Mouse (Mus musculus): ENCODE measurements around the gene Tmem59l. TPM values are rescaled to one million over a fixed set of nuclear protein-coding genes. Genes with fewer than 3 reads are reported as not detected.
A peak's percentile ranks its signal among the peaks of the same experiment; 100 is the strongest.

Tmem59l gene
- polyA plus RNA-seq, 1 experiment from 2014 or later, result 1.1 TPM

DNA sequence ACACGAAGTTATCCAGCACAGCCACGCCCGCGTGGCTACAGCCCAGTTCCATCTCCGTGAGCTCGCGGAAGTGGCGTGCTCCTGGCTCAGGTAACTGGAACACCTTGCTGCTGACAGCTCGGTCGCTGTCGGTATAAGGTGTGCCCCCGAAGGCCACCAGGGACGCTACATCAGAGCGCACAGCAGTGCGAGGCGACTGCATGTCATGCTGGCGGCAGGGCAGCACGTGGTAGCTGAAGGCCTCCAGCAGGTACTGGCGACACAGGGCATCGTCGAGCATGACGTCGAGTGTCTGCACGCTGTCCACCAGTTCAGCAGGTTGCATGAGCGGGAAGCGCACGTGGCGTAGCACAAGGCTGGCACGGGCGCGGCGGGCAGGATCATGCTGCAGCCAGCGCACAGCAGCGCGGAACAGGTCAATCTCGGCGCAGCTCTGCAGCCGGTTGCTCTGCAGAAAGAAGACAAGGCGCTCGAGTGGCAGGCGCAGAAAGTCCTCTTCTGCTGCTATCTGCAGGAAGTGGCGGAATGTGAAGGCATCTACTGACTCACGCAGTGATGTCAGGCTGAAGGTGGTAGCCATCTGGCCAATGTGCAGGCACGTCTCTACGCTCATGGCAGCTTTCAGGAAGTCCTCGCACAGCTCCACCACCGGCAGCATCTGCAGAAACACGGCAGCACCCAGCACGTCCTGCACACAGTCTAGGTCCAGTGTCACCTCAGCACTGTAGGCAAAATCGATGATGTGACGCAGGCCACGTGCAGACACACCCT is 34.8 kb downstream of the Tmem59l start:
- Histone ChIP-seq H3K36me3 (ENCODE audit: control insufficient read depth, insufficient read depth, low read length) (peaks cover 10% of the 10 kb centered on the region; the same call in 1 of the 2 replicates), H3K27me3 (replicated peaks; ENCODE audit: control insufficient read depth, insufficient read depth, low read length) (peaks cover 25% of the 10 kb centered on the region), H3K4me2 (no peak overlapping the region), H3K4me3 (ENCODE audit: low read depth, low read length) (no peak overlapping the region), H3K9me3 (ENCODE audit: control insufficient read depth, low read length) (no peaks in the 10 kb centered on the region), H3K4me1 (replicated peaks; ENCODE audit: control insufficient read depth, insufficient read depth, low read length) (peaks cover 10% of the 10 kb centered on the region), H3K27ac (ENCODE audit: low read depth, low read length) (no peak overlapping the region), H3K9ac (ENCODE audit: low read depth, low read length) (no peak overlapping the region)
- WGBS, result 36% methylated on average over 52 of the region's 52 CpGs
- ATAC-seq (replicated peaks; ENCODE audit: low FRiP score), result no peak
- no peak for DNase-seq (ENCODE audit: low spot score)

DNA sequence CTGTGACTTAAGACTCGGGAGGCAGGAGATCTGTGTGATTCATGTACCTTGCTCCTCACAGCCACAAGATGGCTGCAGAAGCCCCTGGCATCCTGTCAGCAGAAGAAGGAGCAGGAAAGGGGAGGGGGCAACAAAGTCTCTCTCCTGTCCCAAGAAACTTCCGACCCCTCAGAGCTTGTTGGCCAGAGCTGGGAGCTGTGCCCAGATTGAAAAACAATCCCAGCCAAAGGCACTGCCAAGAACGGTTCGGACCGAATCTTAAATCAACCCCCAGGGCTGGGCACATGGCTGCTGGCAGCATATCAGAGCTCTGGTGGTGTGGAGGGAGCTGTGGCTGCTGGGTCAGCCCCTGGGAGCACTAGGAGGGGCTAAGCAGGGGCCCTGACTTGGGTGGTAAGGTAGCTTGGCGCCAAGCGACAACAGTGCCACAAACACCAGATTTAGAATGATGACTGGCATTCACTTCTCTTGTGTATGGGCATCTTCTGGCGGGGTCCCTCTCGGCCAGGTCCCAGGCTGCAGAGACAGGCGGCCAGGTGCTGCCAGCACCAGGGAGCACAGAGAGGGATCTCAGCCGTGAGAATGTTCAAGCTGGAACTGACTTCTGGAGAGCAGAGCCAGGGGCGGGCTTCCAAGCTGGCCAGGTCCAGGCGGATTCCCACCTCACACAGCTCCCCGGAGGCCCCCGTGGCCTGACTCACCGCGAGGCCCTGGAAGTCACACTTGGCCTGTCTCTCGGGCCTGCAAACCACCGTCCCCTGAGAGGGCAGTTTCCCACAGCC is 39.3 kb downstream of the Tmem59l start:
- DNase-seq (ENCODE audit: low spot score) (no peak), ATAC-seq (replicated peaks; ENCODE audit: low FRiP score) (no peak)
- Histone ChIP-seq H3K27ac (ENCODE audit: low read depth, low read length) (no peak overlapping the region), H3K27me3 (replicated peaks; ENCODE audit: control insufficient read depth, insufficient read depth, low read length) (peaks cover 17% of the 10 kb centered on the region), H3K4me3 (ENCODE audit: low read depth, low read length) (no peak overlapping the region), H3K4me1 (replicated peaks; ENCODE audit: control insufficient read depth, insufficient read depth, low read length) (peaks cover 10% of the 10 kb centered on the region), H3K4me2 (no peak overlapping the region), H3K9me3 (ENCODE audit: control insufficient read depth, low read length) (no peaks in the 10 kb centered on the region), H3K9ac (ENCODE audit: low read depth, low read length) (no peak overlapping the region), H3K36me3 (ENCODE audit: control insufficient read depth, insufficient read depth, low read length) (peaks cover 10% of the 10 kb centered on the region; the same call in 1 of the 2 replicates)
- 63% methylated on average over 19 of the region's 19 CpGs for WGBS

DNA sequence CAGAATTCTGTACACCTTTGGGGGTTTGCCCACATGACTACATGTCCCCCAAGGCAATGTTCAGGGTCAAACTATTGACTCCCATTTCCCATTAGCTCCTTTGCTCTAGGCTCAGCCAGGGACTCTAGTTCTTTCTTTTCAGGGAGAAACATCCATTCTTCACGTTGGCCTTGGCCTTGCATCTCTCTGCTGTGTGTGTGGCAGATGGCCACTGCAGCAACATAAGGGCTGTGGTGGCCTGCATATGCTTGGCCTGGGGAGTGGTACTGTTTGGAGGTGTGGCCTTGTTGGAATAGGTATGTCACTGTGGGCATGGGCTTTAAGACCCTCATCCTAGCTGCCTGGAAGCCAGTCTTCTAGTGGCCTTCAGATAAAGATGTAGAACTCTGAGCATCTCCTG is 41.2 kb downstream of the Tmem59l start:
- no peak for ATAC-seq (replicated peaks; ENCODE audit: low FRiP score)
- no peaks in the 10 kb centered on the region for H3K9me3 ChIP-seq (ENCODE audit: control insufficient read depth, low read length)
- H3K36me3 ChIP-seq (ENCODE audit: control insufficient read depth, insufficient read depth, low read length), result no peaks in the 10 kb centered on the region; the same call in 1 of the 2 replicates
- no peak overlapping the region for H3K4me2 ChIP-seq
- H3K27ac ChIP-seq (ENCODE audit: low read depth, low read length), result no peak overlapping the region
- peaks cover 4% of the 10 kb centered on the region; the same call in 1 of the 2 replicates for H3K4me1 ChIP-seq (replicated peaks; ENCODE audit: control insufficient read depth, insufficient read depth, low read length)
- no peak overlapping the region for H3K4me3 ChIP-seq (ENCODE audit: low read depth, low read length)
- H3K27me3 ChIP-seq (replicated peaks; ENCODE audit: control insufficient read depth, insufficient read depth, low read length), result peaks cover 2% of the 10 kb centered on the region; the same call in 1 of the 2 replicates
- H3K9ac ChIP-seq (ENCODE audit: low read depth, low read length), result no peak overlapping the region
- WGBS, result 49% methylated on average over 1 of the region's 1 CpGs
- DNase-seq (ENCODE audit: low spot score), result no peak

DNA sequence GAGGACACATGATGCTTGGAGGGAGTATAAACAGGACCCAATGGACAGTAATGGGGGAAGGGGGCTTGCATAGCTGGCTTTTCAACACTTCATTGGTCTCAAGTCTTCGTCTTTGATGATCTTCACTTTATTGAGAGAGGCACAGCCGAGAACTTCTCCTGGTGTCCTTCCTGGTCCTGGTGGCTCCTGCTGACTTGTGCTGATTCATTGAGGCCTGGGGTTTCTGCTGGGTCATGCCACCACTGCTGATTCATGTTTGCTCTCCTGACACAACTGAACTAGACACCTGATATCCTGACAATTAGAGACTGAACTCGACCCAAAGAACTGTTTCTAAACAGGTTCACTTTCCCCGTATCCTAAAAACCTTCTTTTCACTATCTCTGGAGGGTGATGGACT is 43.8 kb downstream of the Tmem59l start:
- no peaks in the 10 kb centered on the region for H3K36me3 ChIP-seq (ENCODE audit: control insufficient read depth, insufficient read depth, low read length)
- H3K4me2 ChIP-seq, result no peak overlapping the region
- WGBS, result 64% methylated on average over 4 of the region's 4 CpGs
- peaks cover 6% of the 10 kb centered on the region for H3K4me1 ChIP-seq (replicated peaks; ENCODE audit: control insufficient read depth, insufficient read depth, low read length)
- peak overlapping the region; percentile 54; the same call in 1 of the 2 replicates for H3K27ac ChIP-seq (ENCODE audit: low read depth, low read length)
- ATAC-seq (replicated peaks; ENCODE audit: low FRiP score) (no peak), DNase-seq (ENCODE audit: low spot score) (no peak)
- no peak overlapping the region for H3K4me3 ChIP-seq (ENCODE audit: low read depth, low read length)
- no peaks in the 10 kb centered on the region for H3K9me3 ChIP-seq (ENCODE audit: control insufficient read depth, low read length)
- no peak overlapping the region for H3K9ac ChIP-seq (ENCODE audit: low read depth, low read length)
- H3K27me3 ChIP-seq (replicated peaks; ENCODE audit: control insufficient read depth, insufficient read depth, low read length), result 0 out of 2 replicates have a peak, but pooled peaks cover 2% of the 10 kb centered on the region

DNA sequence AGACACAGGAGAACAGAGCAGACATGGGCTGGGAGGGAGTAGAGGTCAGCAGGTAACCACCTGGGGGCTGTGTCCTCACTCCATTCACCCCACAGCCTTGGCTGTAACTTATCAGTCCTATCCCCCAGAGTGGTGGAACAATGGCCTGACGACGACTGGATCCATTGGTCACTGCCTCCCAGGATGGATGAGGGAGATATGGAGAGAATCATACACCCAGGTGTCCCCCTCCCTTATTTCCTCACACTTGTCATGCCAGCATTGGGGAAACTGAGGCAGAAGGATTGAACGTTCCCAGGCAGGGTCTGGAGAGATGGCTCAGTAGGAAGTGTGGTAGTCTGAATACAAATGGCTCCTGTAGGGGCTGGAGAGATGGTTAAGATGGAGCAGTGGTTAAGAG is 45.6 kb downstream of the Tmem59l start:
- no peak overlapping the region for H3K4me3 ChIP-seq (ENCODE audit: low read depth, low read length)
- ATAC-seq (replicated peaks; ENCODE audit: low FRiP score), result no peak
- H3K36me3 ChIP-seq (ENCODE audit: control insufficient read depth, insufficient read depth, low read length), result no peaks in the 10 kb centered on the region
- peaks cover 6% of the 10 kb centered on the region for H3K4me1 ChIP-seq (replicated peaks; ENCODE audit: control insufficient read depth, insufficient read depth, low read length)
- no peak overlapping the region for H3K4me2 ChIP-seq
- H3K9ac ChIP-seq (ENCODE audit: low read depth, low read length), result no peak overlapping the region
- no peak overlapping the region for H3K27ac ChIP-seq (ENCODE audit: low read depth, low read length)
- no peaks in the 10 kb centered on the region for H3K9me3 ChIP-seq (ENCODE audit: control insufficient read depth, low read length)
- H3K27me3 ChIP-seq (replicated peaks; ENCODE audit: control insufficient read depth, insufficient read depth, low read length), result no peaks in the 10 kb centered on the region
- DNase-seq (ENCODE audit: low spot score), result no peak
- 55% methylated on average over 3 of the region's 3 CpGs for WGBS

DNA sequence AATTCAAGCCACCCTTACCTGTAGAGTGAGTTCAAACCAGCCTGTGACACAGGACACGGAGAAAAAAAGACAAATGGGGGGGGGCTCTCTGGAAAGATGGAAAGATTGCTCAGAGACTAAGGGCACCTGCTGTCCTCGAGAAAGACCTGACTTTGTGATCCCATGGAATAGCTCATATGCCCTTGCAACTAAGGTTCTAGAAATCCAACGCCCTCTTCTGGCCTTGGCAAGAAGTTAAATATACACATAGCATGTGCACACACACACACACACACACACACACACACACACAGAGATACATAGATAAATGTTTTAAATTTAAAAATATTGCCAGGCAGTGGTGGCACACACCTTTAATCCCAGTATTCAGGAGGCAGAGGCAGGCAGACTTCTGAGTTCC is 46.9 kb downstream of the Tmem59l start:
- Histone ChIP-seq H3K27me3 (replicated peaks; ENCODE audit: control insufficient read depth, insufficient read depth, low read length) (no peaks in the 10 kb centered on the region), H3K9ac (ENCODE audit: low read depth, low read length) (peak overlapping the region; percentile 60; the same call in 1 of the 2 replicates), H3K4me1 (replicated peaks; ENCODE audit: control insufficient read depth, insufficient read depth, low read length) (peaks cover 6% of the 10 kb centered on the region), H3K4me2 (peak overlapping the region; percentile 90), H3K27ac (ENCODE audit: low read depth, low read length) (no peak overlapping the region), H3K9me3 (ENCODE audit: control insufficient read depth, low read length) (no peaks in the 10 kb centered on the region), H3K36me3 (ENCODE audit: control insufficient read depth, insufficient read depth, low read length) (no peaks in the 10 kb centered on the region), H3K4me3 (ENCODE audit: low read depth, low read length) (peak overlapping the region; percentile 70; the same call in 1 of the 2 replicates)
- 49% methylated on average over 3 of the region's 3 CpGs for WGBS
- DNase-seq (ENCODE audit: low spot score), result no peak
- ATAC-seq (replicated peaks; ENCODE audit: low FRiP score), result no peak

DNA sequence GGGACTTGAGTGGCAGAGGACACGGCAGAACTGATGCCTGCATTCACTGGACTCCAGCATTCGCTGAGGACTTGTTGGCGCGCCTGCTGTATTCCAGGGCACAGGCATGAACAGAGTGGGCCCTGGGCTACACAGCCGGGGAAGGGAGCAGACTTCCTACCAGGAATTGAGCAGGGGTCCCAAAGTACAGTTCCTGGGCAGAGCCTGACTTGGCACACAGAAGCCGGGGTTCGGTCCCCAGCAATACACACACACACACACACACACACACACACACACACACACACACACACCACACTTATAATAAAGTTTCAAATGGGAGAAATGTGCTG is 47.3 kb downstream of the Tmem59l start:
- Histone ChIP-seq H3K36me3 (ENCODE audit: control insufficient read depth, insufficient read depth, low read length) (no peaks in the 10 kb centered on the region), H3K4me3 (ENCODE audit: low read depth, low read length) (peak overlapping the region; percentile 70), H3K4me1 (replicated peaks; ENCODE audit: control insufficient read depth, insufficient read depth, low read length) (peaks cover 6% of the 10 kb centered on the region), H3K9me3 (ENCODE audit: control insufficient read depth, low read length) (no peaks in the 10 kb centered on the region), H3K9ac (ENCODE audit: low read depth, low read length) (peak overlapping the region; percentile 60), H3K4me2 (peak overlapping the region; percentile 90), H3K27me3 (replicated peaks; ENCODE audit: control insufficient read depth, insufficient read depth, low read length) (no peaks in the 10 kb centered on the region), H3K27ac (ENCODE audit: low read depth, low read length) (peak overlapping the region; percentile 47)
- ATAC-seq (replicated peaks; ENCODE audit: low FRiP score) (no peak), DNase-seq (ENCODE audit: low spot score) (no peak)
- 7% methylated on average over 7 of the region's 7 CpGs for WGBS

DNA sequence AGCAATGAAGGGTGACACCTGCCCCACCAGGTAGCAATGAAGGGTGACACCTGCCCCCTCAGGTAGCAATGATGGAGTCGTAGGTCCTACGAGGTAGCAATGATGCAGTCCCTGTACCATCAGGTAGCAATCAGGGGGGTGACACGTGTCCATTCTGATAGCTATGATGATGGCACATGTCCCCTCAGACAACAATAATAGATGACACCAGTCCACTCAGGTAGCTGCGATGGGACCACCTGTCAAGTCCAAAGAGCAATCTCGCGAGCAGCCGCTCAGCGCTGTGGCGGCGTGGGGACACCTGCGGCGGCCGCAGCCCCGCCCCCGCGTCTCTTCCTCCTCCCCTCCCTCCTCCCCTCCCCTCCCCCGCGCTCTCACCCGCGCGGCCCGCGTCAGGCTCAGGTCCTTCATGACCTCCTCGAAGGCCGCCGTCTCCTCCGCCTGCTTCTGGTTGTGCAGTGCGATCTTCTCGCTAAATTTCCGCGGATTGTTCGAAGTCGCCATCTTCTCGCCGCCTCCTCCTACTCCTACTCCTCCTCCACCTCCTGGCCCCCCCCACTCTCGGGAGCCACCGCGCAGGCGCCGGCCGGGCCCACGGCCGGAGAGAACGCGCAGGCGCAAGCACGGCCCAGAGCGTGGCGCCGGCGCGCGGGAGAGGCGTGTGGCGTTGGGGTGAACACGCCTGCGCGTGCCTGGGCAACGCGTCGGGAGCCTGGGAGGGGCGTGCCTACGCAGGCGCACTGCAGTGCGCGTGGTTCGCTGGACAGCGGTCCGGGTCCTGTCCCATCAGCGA is 47.9 kb downstream of the Tmem59l start, which contains the start of gene Crtc1:
TSS of gene Crtc1 (minus strand) at position 525 of the 793 bp plus-strand sequence.
- Histone ChIP-seq H3K4me1 (replicated peaks; ENCODE audit: control insufficient read depth, insufficient read depth, low read length) (peaks cover 6% of the 10 kb centered on the region), H3K9me3 (ENCODE audit: control insufficient read depth, low read length) (no peaks in the 10 kb centered on the region), H3K9ac (ENCODE audit: low read depth, low read length) (peak within 1 kb of the TSS; percentile 60), H3K27ac (ENCODE audit: low read depth, low read length) (peak within 1 kb of the TSS; percentile 47), H3K4me3 (ENCODE audit: low read depth, low read length) (peak within 1 kb of the TSS; percentile 70), H3K4me2 (peak within 1 kb of the TSS; percentile 90), H3K27me3 (replicated peaks; ENCODE audit: control insufficient read depth, insufficient read depth, low read length) (no peaks in the 10 kb centered on the region), H3K36me3 (ENCODE audit: control insufficient read depth, insufficient read depth, low read length) (no peaks in the 10 kb centered on the region)
- peak; percentile 97 for DNase-seq (ENCODE audit: low spot score)
- ATAC-seq (replicated peaks; ENCODE audit: low FRiP score), result peak; percentile 95
- 1% methylated on average over 70 of the region's 70 CpGs for WGBS

All from liver, embryonic 11.5 days (tissue).